Mouse (Mus musculus) E14TG2a.4 (cell line): ENCODE measurements around the gene Nfyb.
A peak's percentile ranks its signal among the peaks of the same experiment; 100 is the strongest.

Experiments used
- H3K27me3 ChIP-seq: 2 replicates; pipeline ENCODE4 v1.6.1; 2014; ENCODE audit warnings: low read length, control low read depth; ENCODE audit not compliant: insufficient read depth
- H3K36me3 ChIP-seq: 2 replicates; pipeline ENCODE4 v1.6.1; 2014; ENCODE audit warnings: low read length, control low read depth; ENCODE audit not compliant: insufficient read depth
- H3K4me1 ChIP-seq: replicated peaks from 2 replicates; pipeline ENCODE4 v1.6.1; 2014; ENCODE audit warnings: low read depth, low read length, control low read depth
- H3K4me3 ChIP-seq: replicated peaks from 2 replicates; pipeline ENCODE4 v1.5.1; 2014; ENCODE audit warnings: mild to moderate bottlenecking, low read length
- H3K9me3 ChIP-seq: 2 replicates; pipeline ENCODE4 v1.6.1; 2014; ENCODE audit warnings: low read length, control low read depth
- CTCF ChIP-seq: conservative IDR thresholded peaks from 2 replicates; pipeline ENCODE4 v1.5.1; 2014; ENCODE audit warnings: low read length
- NANOG ChIP-seq: IDR thresholded peaks from 2 replicates; pipeline ENCODE4 v1.6.1; 2014; ENCODE audit warnings: borderline replicate concordance, low read length, mixed read lengths
- POU5F1 ChIP-seq: IDR thresholded peaks from 2 replicates; pipeline ENCODE4 v1.6.1; 2014; ENCODE audit warnings: low read length, borderline replicate concordance

Gene Nfyb

GRCm38 (mm10) chr10:82777886-82778285 is 13.9 kb upstream of the Nfyb start:
- H3K4me1 ChIP-seq: peaks cover 66% of the 10 kb centered on the region
- H3K36me3 ChIP-seq: peaks cover 3% of the 10 kb centered on the region; the same call in 1 of the 2 replicates
- H3K4me3 ChIP-seq: peak overlapping the region; percentile 56
- H3K9me3 ChIP-seq: no peaks in the 10 kb centered on the region
- H3K27me3 ChIP-seq: no peaks in the 10 kb centered on the region
- TF ChIP-seq NANOG: no peak
- no peak for TF ChIP-seq POU5F1
- no peak for TF ChIP-seq CTCF

GRCm38 (mm10) chr10:82777075-82777474 is 13.1 kb upstream of the Nfyb start:
- H3K9me3 ChIP-seq: no peaks in the 10 kb centered on the region
- peak overlapping the region; percentile 56; the same call in 1 of the 2 replicates for H3K4me3 ChIP-seq
- peaks cover 66% of the 10 kb centered on the region for H3K4me1 ChIP-seq
- H3K27me3 ChIP-seq: no peaks in the 10 kb centered on the region
- peaks cover 3% of the 10 kb centered on the region; the same call in 1 of the 2 replicates for H3K36me3 ChIP-seq
- no peak for TF ChIP-seq CTCF
- no peak for TF ChIP-seq NANOG
- no peak for TF ChIP-seq POU5F1

GRCm38 (mm10) chr10:82774841-82775240 is 10.9 kb upstream of the Nfyb start:
- Histone ChIP-seq H3K27me3 (no peaks in the 10 kb centered on the region), H3K36me3 (peaks cover 3% of the 10 kb centered on the region; the same call in 1 of the 2 replicates), H3K9me3 (no peaks in the 10 kb centered on the region), H3K4me1 (peaks cover 76% of the 10 kb centered on the region), H3K4me3 (no peak overlapping the region)
- TF ChIP-seq POU5F1 (no peak), NANOG (no peak), CTCF (no peak)

GRCm38 (mm10) chr10:82771595-82772170 is 7.7 kb upstream of the Nfyb start:
- peaks cover 3% of the 10 kb centered on the region; the same call in 1 of the 2 replicates for H3K36me3 ChIP-seq
- peak overlapping the region; percentile 58 for H3K4me3 ChIP-seq
- no peak for TF ChIP-seq CTCF
- no peak for TF ChIP-seq POU5F1
- no peak for TF ChIP-seq NANOG
- peaks cover 71% of the 10 kb centered on the region for H3K4me1 ChIP-seq
- no peaks in the 10 kb centered on the region for H3K27me3 ChIP-seq
- no peaks in the 10 kb centered on the region for H3K9me3 ChIP-seq

DNA sequence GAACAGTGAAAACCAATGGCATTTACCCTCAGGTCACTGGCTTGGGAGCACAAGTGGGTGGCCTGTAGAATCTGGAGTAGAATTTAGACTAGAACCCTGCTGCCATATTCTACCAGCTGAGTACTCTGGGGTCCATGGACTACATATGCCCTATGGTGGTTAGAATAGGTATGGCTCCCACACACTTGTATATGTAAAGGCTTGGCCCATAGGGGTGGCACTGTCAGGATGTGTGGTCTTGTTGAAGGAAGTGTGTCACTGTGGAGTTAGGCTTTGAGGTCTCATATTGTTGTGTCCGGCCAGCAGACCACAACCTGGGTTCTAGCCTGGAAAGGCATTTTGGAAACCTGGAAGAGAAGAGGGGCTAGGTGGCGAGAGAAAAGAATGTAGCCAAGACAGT is 6.8 kb upstream of the Nfyb start:
- H3K4me3 ChIP-seq: 0 out of 2 replicates have a peak overlapping the region, but pooled peaks have one; percentile 1
- no peaks in the 10 kb centered on the region for H3K9me3 ChIP-seq
- peaks cover 3% of the 10 kb centered on the region; the same call in 1 of the 2 replicates for H3K36me3 ChIP-seq
- H3K4me1 ChIP-seq: peaks cover 72% of the 10 kb centered on the region
- TF ChIP-seq POU5F1 (no peak), CTCF (no peak), NANOG (no peak)
- H3K27me3 ChIP-seq: no peaks in the 10 kb centered on the region

GRCm38 (mm10) chr10:82768901-82769300 is 5.0 kb upstream of the Nfyb start:
- Histone ChIP-seq H3K36me3 (peaks cover 3% of the 10 kb centered on the region; the same call in 1 of the 2 replicates), H3K4me3 (peak overlapping the region; percentile 59), H3K4me1 (peaks cover 81% of the 10 kb centered on the region), H3K27me3 (no peaks in the 10 kb centered on the region), H3K9me3 (no peaks in the 10 kb centered on the region)
- TF ChIP-seq NANOG (no peak), POU5F1 (no peak), CTCF (no peak)

DNA sequence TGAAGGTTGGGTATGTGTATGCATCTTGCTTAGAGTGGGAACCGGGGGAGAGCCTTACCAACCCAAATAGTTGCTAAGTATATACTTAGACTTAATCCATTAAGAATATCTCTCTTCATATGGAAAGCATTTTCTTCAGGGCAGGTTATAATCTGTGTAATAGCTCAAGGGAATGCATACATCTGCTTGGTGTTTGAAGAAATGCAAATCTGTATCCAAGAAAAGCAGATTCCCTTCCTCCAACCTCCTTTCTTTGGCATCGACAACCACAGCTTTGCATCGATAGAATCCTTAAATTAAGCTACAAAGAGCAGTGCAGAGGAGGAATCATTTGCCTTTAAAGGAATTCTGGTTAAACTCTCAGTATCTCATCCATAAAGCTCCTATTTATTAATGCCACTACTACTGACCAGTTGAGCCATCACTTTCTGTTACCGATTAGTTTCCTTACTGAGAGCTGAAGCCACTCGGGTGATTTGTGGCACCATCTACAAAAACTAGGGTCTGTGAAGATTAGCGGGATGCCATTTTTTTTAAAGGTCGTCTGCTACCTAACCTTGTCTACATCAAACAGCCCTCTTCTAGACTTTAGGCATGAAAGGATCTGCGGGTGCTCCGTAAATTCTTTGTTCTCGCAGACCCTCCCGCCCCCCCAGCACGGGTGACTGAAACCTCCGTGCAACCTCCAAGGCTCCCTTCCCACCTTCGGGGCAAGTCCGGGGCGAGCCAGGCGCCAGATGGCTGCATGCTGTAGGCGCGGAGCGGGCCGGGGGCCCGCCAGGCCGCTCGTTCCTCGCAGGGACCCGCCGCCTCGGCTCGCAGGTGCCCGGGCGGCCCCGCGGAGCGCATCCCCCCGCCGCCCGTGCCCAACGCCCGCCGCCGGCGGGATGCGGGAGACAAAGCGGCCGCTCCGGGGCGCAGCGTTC is 925 bp downstream of the Nfyb start:
- TF ChIP-seq CTCF (no peak), POU5F1 (no peak), NANOG (no peak)
- peak overlapping the region; percentile 84 for H3K4me3 ChIP-seq
- H3K9me3 ChIP-seq: no peaks in the 10 kb centered on the region
- H3K27me3 ChIP-seq: no peaks in the 10 kb centered on the region
- peaks cover 84% of the 10 kb centered on the region for H3K4me1 ChIP-seq
- peaks cover 42% of the 10 kb centered on the region for H3K36me3 ChIP-seq

- Histone ChIP-seq H3K36me3 (peaks cover 60% of the 10 kb centered on the region), H3K27me3 (no peaks in the 10 kb centered on the region), H3K4me3 (peak overlapping the region; percentile 84), H3K4me1 (peaks cover 85% of the 10 kb centered on the region), H3K9me3 (no peaks in the 10 kb centered on the region)
- TF ChIP-seq POU5F1 (no peak), NANOG (no peak), CTCF (no peak)
Observed at GRCm38 (mm10) chr10:82761037-82761811, 2.7 kb downstream of the Nfyb start.
